Mouse (Mus musculus) spleen, adult 2 months (tissue): Measurements from ENCODE around the gene Rap2a. TPM values are rescaled to one million over a fixed set of nuclear protein-coding genes. Genes with fewer than 3 reads are reported as not detected.

Source experiments
- DNase-seq, 2 experiments: peaks; one replicate each; pipeline versions ENCODE4 v3.0.0 to v3.0.0-alpha.2; 2012 to 2021; ENCODE audit warnings: low spot score in 2 of 2, low read depth in 1 of 2
- H3K27ac ChIP-seq: fragments of 200-500 bp; 2 replicates; pipeline ENCODE4 v1.5.1; 2012; ENCODE audit warnings: low read length, inconsistent platforms; ENCODE audit not compliant: insufficient read depth
- H3K27me3 ChIP-seq: fragments of 200-500 bp; 2 replicates; pipeline ENCODE4 v1.6.1; 2012; ENCODE audit warnings: mild to moderate bottlenecking, moderate library complexity, low read length, inconsistent platforms; ENCODE audit not compliant: control insufficient read depth, insufficient read depth
- H3K36me3 ChIP-seq: fragments of 200-500 bp; 2 replicates; pipeline ENCODE4 v1.6.1; 2012; ENCODE audit warnings: mild to moderate bottlenecking, low read length, inconsistent platforms; ENCODE audit not compliant: control insufficient read depth, insufficient read depth
- H3K4me1 ChIP-seq: fragments of 200-500 bp; 2 replicates; pipeline ENCODE4 v1.6.1; 2011; ENCODE audit warnings: inconsistent platforms; ENCODE audit not compliant: control insufficient read depth, insufficient read depth, insufficient read length
- H3K4me3 ChIP-seq: fragments of 200-500 bp; 2 replicates; pipeline ENCODE4 v1.5.1; 2011; ENCODE audit warnings: mild to moderate bottlenecking, inconsistent platforms; ENCODE audit not compliant: insufficient read depth, insufficient read length; ENCODE audit errors: extremely low read depth
- CTCF ChIP-seq: fragments of 200-500 bp; IDR thresholded peaks from 2 replicates; pipeline ENCODE4 v1.5.1; 2011; ENCODE audit warnings: mild to moderate bottlenecking, inconsistent platforms; ENCODE audit not compliant: insufficient read depth, insufficient read length, insufficient replicate concordance; ENCODE audit errors: extremely low read depth
- POLR2A ChIP-seq: fragments of 200-500 bp; IDR thresholded peaks from 2 replicates; pipeline ENCODE4 v1.6.1; 2011; ENCODE audit warnings: low read depth, low read length, inconsistent platforms
- WGBS: fragments of 180-500 bp; shearing (Covaris S2); methylation state at CpG from one replicate; pipeline ENCODE4 v1.1.7; 2018; 5-methylcytosine and 5-hydroxymethylcytosine counted together
- polyA plus RNA-seq: library from polyadenylated mRNA; depleted of rRNA; stranded (reverse); fragments of >200 nt; gene quantifications from 2 replicates; pipeline ENCODE4 v1.2.3, GENCODE M21; 2012

Gene Rap2a
- polyA plus RNA-seq, 1 experiment: 9.4 TPM

GRCm38 (mm10) chr14:120441836-120442235, 36.4 kb upstream of the Rap2a start:
- no peaks in the 10 kb centered on the region for H3K27me3 ChIP-seq
- no peak for DNase-seq
- no peak for TF ChIP-seq CTCF
- TF ChIP-seq POLR2A: no peak
- 92% methylated on average over 13 of the region's 13 CpGs for WGBS
- no peaks in the 10 kb centered on the region for H3K4me1 ChIP-seq
- no peak overlapping the region for H3K4me3 ChIP-seq
- H3K27ac ChIP-seq: no peak overlapping the region
- H3K36me3 ChIP-seq: no peaks in the 10 kb centered on the region

- Histone ChIP-seq H3K27me3 (no peaks in the 10 kb centered on the region; the same call in 1 of the 2 replicates), H3K36me3 (no peaks in the 10 kb centered on the region), H3K4me1 (no peaks in the 10 kb centered on the region), H3K27ac (no peak overlapping the region), H3K4me3 (no peak overlapping the region)
- no peak for DNase-seq
- TF ChIP-seq POLR2A (no peak), CTCF (no peak)
- WGBS: 93% methylated on average over 7 of the region's 7 CpGs
Observed at GRCm38 (mm10) chr14:120454221-120454620, 24.0 kb upstream of the Rap2a start.

GRCm38 (mm10) chr14:120463938-120464727, 14.1 kb upstream of the Rap2a start:
- Histone ChIP-seq H3K27me3 (no peaks in the 10 kb centered on the region), H3K4me1 (no peaks in the 10 kb centered on the region), H3K36me3 (no peaks in the 10 kb centered on the region), H3K4me3 (no peak overlapping the region), H3K27ac (no peak overlapping the region)
- WGBS: 93% methylated on average over 3 of the region's 3 CpGs
- no peak for TF ChIP-seq POLR2A
- no peak for TF ChIP-seq CTCF
- DNase-seq: no peak

GRCm38 (mm10) chr14:120466816-120467215, 11.4 kb upstream of the Rap2a start:
- H3K4me1 ChIP-seq: no peaks in the 10 kb centered on the region
- no peak for DNase-seq

GRCm38 (mm10) chr14:120469126-120469790, 9.0 kb upstream of the Rap2a start:
- H3K4me3 ChIP-seq: no peak overlapping the region
- no peak for DNase-seq
- TF ChIP-seq POLR2A (no peak), CTCF (no peak)
- H3K27me3 ChIP-seq: no peaks in the 10 kb centered on the region
- no peak overlapping the region for H3K27ac ChIP-seq
- no peaks in the 10 kb centered on the region for H3K36me3 ChIP-seq
- WGBS: 79% methylated on average over 14 of the region's 14 CpGs
- H3K4me1 ChIP-seq: no peaks in the 10 kb centered on the region

More at GRCm38 (mm10) chr14:120466816-120467215, 11.4 kb upstream of the Rap2a start:
- WGBS: 91% methylated on average over 4 of the region's 4 CpGs
- H3K36me3 ChIP-seq: no peaks in the 10 kb centered on the region
- H3K27me3 ChIP-seq: no peaks in the 10 kb centered on the region
- no peak overlapping the region for H3K4me3 ChIP-seq
- H3K27ac ChIP-seq: no peak overlapping the region
- no peak for TF ChIP-seq CTCF
- TF ChIP-seq POLR2A: no peak

GRCm38 (mm10) chr14:120476186-120476697, 2.0 kb upstream of the Rap2a start:
- no peak overlapping the region for H3K4me3 ChIP-seq
- no peaks in the 10 kb centered on the region for H3K36me3 ChIP-seq
- peaks cover 3% of the 10 kb centered on the region; the same call in 1 of the 2 replicates for H3K27me3 ChIP-seq
- TF ChIP-seq POLR2A (no peak), CTCF (no peak)
- DNase-seq: no peak
- 75% methylated on average over 7 of the region's 7 CpGs for WGBS
- H3K27ac ChIP-seq: no peak overlapping the region
- no peaks in the 10 kb centered on the region for H3K4me1 ChIP-seq

- peak overlapping the region; percentile 82 for H3K4me3 ChIP-seq
- H3K4me1 ChIP-seq: no peaks in the 10 kb centered on the region
- TF ChIP-seq CTCF: no peak
- peak; percentile 59 for TF ChIP-seq POLR2A
- H3K27me3 ChIP-seq: peaks cover 3% of the 10 kb centered on the region; the same call in 1 of the 2 replicates
- H3K36me3 ChIP-seq: no peaks in the 10 kb centered on the region
- DNase-seq: peak; percentile 94 to 98
- peak overlapping the region; percentile 99 for H3K27ac ChIP-seq
- WGBS: under 1% methylated on average over 46 of the region's 46 CpGs
Observed at GRCm38 (mm10) chr14:120477288-120477981, 809 bp upstream of the Rap2a start.
